Mouse (Mus musculus): ENCODE measurements around the gene Psmd6.

Gene Psmd6

GRCm38 (mm10) chr14:14064486-14065141, 56.2 kb downstream of the Psmd6 start:
- DNase-seq (ENCODE audit: low read depth) = no peak

GRCm38 (mm10) chr14:14063382-14063781, 57.4 kb downstream of the Psmd6 start:
- DNase-seq (ENCODE audit: low read depth) = no peak

DNA sequence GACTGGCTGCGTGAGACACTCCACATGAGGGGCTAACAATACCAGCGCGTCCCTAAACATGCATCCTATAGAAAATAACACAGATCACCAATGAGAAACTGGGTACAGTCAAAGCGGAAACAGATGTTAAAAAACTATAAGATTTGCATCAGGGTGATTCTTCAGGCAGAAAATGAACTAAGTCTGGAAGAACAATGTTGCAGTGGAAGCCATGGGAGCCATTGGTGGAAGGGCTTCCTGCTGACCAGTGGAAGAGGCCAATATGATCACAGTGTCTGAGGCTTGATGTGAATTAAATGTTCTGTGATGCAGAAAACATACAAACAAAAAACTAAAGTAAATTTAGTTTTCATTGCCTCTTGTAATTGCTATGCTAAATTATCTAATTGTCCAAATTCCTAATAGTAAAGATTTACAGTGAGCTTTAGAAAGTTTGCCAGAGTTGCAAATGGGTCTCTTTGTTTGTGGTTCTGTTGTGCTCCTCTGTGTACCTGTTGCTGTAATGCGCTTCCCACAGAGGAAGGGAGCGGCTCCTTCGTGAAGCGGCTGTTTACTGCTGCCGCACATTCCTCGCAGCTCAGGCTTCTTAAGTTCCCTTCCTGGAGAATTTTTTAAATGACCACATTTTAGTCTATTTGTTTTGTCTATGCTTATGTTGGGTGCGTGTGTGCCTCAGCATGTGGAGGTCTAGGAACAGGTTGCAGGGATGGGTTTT, 58.1 kb downstream of the Psmd6 start:
- no peak for DNase-seq (ENCODE audit: low read depth)

Measured in NIH3T3 (cell line).